Mouse (Mus musculus) right cerebral cortex, postnatal 10 days (tissue): ENCODE results near the gene Syngr4.
"Not testable (repeated sequence)": the region's sequence is repeated elsewhere in the genome, so short reads cannot be mapped to it uniquely, and the experiment has no call there.

Source experiments
- DNase-seq, 2 experiments: peaks; one replicate each; pipeline ENCODE4 v3.0.0; 2021; ENCODE audit warnings: low spot score in 2 of 2

The Syngr4 gene

GRCm38 (mm10) chr7:45896517-45897257, at the start of gene Syngr4, which contains the start of gene Tmem143:
Syngr4 (minus strand) TSS chr7:45896714.
Tmem143 (plus strand) TSS chr7:45896941.
- DNase-seq: peak; percentile 98 to 99

GRCm38 (mm10) chr7:45943280-45943679, 46.8 kb upstream of the Syngr4 start:
- DNase-seq: not testable (repeated sequence)

- DNase-seq: no peak
These were observed 45.5 kb upstream of the Syngr4 start for GRCm38 (mm10) chr7:45941986-45942385.

GRCm38 (mm10) chr7:45939836-45940235, 43.3 kb upstream of the Syngr4 start:
- no peak for DNase-seq

- peak in 1 of 2 experiments; percentile 57 for DNase-seq
These were observed 38.6 kb upstream of the Syngr4 start for GRCm38 (mm10) chr7:45935114-45935513.

- DNase-seq: not testable (repeated sequence)
These were observed 37.3 kb upstream of the Syngr4 start for GRCm38 (mm10) chr7:45933766-45934165.

GRCm38 (mm10) chr7:45929688-45930087, 33.2 kb upstream of the Syngr4 start:
- no peak for DNase-seq

- no peak for DNase-seq
These were observed 32.2 kb upstream of the Syngr4 start for GRCm38 (mm10) chr7:45928626-45929295.

GRCm38 (mm10) chr7:45924429-45924816, 27.9 kb upstream of the Syngr4 start:
- DNase-seq: no peak

GRCm38 (mm10) chr7:45923762-45924428, 27.4 kb upstream of the Syngr4 start, which contains the start of gene Ccdc114:
Ccdc114 (plus strand) TSS chr7:45924072.
- DNase-seq: peak; percentile 66 to 68

- DNase-seq: peak; percentile 96
These were observed 26.6 kb upstream of the Syngr4 start for GRCm38 (mm10) chr7:45922928-45923761.

- no peak for DNase-seq
These were observed 25.6 kb upstream of the Syngr4 start for GRCm38 (mm10) chr7:45921950-45922600.

GRCm38 (mm10) chr7:45921242-45921621, 24.7 kb upstream of the Syngr4 start, which contains the start of gene Emp3:
Emp3 (minus strand) TSS chr7:45921404.
- DNase-seq: no peak

- DNase-seq: no peak
These were observed 24.2 kb upstream of the Syngr4 start for GRCm38 (mm10) chr7:45920583-45921241.

GRCm38 (mm10) chr7:45919761-45920160, 23.2 kb upstream of the Syngr4 start:
- DNase-seq: no peak

- no peak for DNase-seq
These were observed 22.7 kb upstream of the Syngr4 start for GRCm38 (mm10) chr7:45919083-45919671.

- no peak for DNase-seq
These were observed 21.4 kb upstream of the Syngr4 start for GRCm38 (mm10) chr7:45917926-45918325.

GRCm38 (mm10) chr7:45917004-45917704, 20.6 kb upstream of the Syngr4 start:
- no peak for DNase-seq
